Mouse (Mus musculus) heart, postnatal 0 days (tissue): ENCODE results near the gene Atf7ip2.
"Not testable (repeated sequence)": the region's sequence is repeated elsewhere in the genome, so short reads cannot be mapped to it uniquely, and the experiment has no call there.

Source experiments
- CTCF ChIP-seq: IDR thresholded peaks from 2 replicates; pipeline ENCODE4 v1.5.1; 2016; ENCODE audit warnings: antibody characterized with exemption, control low read depth, low read depth
- EP300 ChIP-seq: IDR thresholded peaks from 2 replicates; pipeline ENCODE4 v1.6.1; 2016; ENCODE audit warnings: antibody characterized with exemption, low read depth

- not testable (repeated sequence) for TF ChIP-seq EP300, CTCF
Measured at GRCm38 (mm10) chr16:10187461-10187860, 5.1 kb upstream of the Atf7ip2 start.
